Mouse (Mus musculus) embryo, embryonic 9.5 days (tissue): ENCODE data around the gene Ccdc80.
A peak's percentile ranks its signal among the peaks of the same experiment; 100 is the strongest.

Experiments used
- DNase-seq: peaks from one replicate; pipeline ENCODE4 v3.0.0-alpha.2; 2017; ENCODE audit errors: extremely low spot score

The Ccdc80 gene

DNA sequence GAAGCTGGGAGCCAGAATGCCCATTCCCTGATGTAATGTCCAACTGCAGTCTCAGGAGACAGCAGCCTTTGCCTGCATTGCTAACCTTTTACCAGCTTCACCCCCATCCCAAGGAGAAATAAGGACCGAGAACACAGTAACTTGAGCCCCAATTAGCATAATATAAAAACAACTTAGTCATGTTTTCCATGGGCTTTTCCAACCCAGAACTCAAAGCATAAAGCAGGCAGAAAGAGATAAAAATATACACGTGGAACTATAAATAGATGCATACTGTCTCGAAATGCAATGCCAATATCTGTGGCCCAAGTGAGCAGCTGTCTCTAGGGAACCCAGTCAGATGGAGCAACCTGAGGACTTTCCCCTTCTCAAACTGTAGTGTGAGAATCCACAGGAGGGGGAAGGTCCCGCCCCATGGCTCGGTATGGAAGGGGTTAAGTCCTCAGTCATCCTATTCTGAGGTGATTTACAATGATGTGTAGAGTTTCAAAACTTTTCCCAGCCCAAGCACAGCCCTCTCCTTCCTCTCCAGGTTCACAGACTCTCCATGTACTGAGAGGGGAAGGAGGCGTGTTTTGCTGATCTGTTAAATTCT lies at the start of gene Ccdc80:
TSS of gene Ccdc80 (plus strand) at position 266 of the 595 bp plus-strand sequence.
- peak; percentile 39 for DNase-seq

- no peak for DNase-seq
These were observed 48.4 kb upstream of the Ccdc80 start for GRCm38 (mm10) chr16:45044844-45045243.

GRCm38 (mm10) chr16:45057222-45057621 lies 36.0 kb upstream of the Ccdc80 start:
- DNase-seq = no peak

- DNase-seq = no peak
These were observed 35.3 kb upstream of the Ccdc80 start for GRCm38 (mm10) chr16:45057922-45058321.

GRCm38 (mm10) chr16:45061140-45061539 lies 32.1 kb upstream of the Ccdc80 start:
- DNase-seq = no peak

GRCm38 (mm10) chr16:45070383-45071083 lies 22.7 kb upstream of the Ccdc80 start:
- DNase-seq = no peak

DNA sequence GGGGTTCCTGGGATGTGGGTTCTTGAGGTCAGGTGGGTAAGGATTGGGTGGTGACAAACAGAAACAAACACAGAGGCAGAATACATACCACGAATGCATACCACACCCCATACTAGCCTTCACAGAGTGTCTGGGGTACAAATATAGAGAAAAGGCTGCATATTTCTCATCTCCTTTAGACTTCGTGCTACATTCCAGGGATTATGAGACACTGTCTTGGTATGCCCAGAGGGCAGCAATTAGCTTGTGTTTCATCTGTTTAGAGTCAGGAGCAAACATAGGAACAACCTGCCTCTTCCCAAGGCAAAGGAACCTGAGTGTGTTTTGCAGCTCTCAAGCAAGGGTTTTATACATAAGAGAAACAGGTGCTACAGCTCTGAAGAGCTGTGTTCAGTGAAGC lies 21.8 kb upstream of the Ccdc80 start:
- DNase-seq = no peak

GRCm38 (mm10) chr16:45077517-45078080 lies 15.6 kb upstream of the Ccdc80 start:
- no peak for DNase-seq

- no peak for DNase-seq
These were observed 13.9 kb upstream of the Ccdc80 start for GRCm38 (mm10) chr16:45079322-45079721.

- DNase-seq = no peak
These were observed 4.4 kb upstream of the Ccdc80 start for GRCm38 (mm10) chr16:45088842-45089241.

DNA sequence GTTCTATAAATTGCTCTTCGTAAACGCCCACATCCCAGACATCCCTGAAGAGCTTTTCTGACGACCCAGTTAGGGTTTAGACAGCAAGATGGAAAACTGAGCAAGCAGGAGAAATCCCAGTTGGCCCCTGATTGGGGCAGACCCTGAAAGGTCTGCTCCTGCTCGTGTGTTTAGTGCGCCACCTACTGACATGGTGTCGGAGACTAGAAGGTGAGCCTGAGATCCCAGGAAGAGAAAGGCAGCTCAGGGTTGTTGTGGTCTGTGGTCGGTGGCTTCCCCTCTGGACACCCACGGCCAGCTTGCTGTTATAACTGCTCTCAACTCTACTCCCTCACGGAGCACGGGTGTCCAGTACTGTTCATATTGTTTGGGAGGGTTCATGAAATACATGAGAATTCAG lies 3.2 kb upstream of the Ccdc80 start:
- DNase-seq = peak; percentile 73

DNA sequence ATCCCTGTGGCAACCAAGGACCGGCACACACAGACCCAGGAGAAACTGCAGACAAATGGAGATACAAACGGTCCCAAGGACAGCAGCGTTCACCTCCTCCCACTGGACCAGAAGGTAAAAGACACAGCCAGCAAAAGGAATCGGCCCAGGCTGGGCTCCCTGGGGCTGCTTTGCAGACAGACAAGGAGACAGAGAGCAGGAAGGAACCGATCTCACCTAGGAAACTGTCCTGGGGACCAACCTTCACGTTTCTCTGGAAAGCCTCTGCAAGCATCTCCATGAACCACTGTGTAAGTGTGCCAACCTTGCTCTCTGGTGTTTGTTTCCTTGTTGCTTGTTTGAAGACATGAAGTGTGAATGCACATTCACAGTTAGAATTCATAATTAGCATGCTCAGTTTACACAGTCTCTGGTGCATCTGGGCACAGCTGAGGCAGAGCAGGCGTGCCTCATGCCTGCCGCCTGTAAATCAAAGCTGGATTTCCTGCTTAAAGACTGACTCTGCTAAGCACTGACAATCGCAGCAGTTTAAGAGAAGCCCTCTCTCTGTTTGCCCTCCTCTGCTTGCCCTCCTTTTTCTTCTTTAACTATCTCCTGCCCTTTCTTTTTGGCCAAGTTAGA lies 1.0 kb downstream of the Ccdc80 start:
- DNase-seq = peak; percentile 46

GRCm38 (mm10) chr16:45095030-45095429 lies 1.8 kb downstream of the Ccdc80 start:
- DNase-seq = no peak

DNA sequence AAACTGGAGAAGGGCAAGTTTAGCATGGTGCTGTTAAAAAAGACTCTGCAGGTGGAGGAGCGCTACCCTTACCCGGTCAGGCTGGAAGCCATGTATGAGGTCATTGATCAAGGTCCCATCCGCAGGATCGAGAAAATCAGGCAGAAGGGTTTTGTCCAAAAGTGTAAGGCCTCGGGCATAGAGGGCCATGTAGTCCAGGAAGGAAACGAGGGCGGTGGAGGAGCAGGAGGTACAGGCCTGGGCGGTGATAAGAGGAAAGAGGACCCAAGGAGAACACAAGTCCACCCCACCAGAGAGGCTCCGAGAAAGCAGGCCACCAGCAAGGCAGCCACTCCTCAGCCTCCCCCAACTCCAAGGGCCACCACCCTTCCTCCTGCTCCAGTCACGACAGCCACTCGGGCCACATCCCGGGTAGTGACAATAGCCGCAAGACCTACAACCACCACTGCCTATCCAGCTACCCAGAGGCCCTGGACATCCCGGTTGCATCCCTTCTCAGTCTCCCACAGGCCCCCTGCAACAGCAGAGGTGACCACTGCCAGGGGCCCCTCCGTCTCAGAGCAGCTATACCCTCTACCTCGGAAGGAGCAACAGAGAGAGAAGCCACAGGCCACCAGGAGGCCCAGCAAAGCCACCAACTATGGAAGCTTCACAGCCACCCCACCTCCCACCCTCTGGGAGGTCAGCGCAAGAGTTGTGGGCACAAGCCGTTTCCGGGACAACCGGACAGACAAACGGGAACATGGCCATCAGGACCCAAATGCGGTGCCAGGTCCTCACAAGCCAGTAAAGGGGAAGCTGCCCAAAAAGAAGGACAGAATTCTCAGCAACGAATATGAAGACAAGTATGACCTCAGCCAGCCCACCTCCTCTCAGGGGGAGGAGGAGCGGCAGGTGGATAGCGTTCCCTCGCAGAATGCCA lies 2.6 kb downstream of the Ccdc80 start:
- no peak for DNase-seq

- no peak for DNase-seq
These were observed 4.3 kb downstream of the Ccdc80 start for GRCm38 (mm10) chr16:45097467-45097866.

GRCm38 (mm10) chr16:45098186-45098885 lies 5.1 kb downstream of the Ccdc80 start:
- no peak for DNase-seq

- no peak for DNase-seq
These were observed 5.6 kb downstream of the Ccdc80 start for GRCm38 (mm10) chr16:45098886-45099210.

DNA sequence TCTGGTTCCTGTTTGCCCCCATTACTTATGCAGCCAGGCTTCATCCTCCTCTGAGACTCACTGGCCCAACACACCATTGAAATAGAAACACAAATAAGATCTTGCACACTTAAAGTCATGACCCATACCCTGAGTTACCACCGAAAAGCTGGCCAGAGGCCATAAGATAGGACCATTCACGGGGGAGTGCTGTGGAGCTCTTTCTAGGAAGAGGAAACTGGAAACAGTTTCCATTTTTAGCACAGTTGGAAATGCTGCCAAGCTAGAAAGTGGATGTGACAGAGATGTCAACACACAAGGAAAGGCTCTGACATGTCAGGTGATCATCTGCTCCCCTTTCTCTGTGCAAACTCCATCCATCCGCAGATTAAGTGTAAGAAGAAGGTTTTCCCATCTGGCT lies 7.7 kb downstream of the Ccdc80 start:
- DNase-seq = no peak

- DNase-seq = no peak
These were observed 11.8 kb downstream of the Ccdc80 start for GRCm38 (mm10) chr16:45104993-45105392.

- no peak for DNase-seq
These were observed 15.1 kb downstream of the Ccdc80 start for GRCm38 (mm10) chr16:45108203-45108878.

DNA sequence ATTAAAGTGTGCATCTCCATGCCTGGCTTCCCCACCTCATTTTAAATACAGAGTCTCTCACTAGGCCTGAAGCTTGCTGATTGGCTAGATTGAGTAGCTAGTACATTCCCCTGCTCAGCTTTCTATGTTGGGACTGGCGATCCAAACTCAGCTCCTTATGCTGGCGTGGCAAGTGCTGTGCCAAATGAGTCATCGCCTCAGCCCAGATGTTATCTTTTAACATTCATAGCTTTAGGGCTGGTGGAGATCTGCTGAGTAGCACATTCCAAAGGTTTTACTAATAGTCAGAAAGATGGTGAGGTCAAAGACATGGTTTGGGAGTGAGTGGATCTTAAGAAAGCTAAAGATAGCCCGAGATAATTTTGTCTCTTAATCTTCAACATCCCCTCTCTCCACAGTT lies 17.3 kb downstream of the Ccdc80 start:
- DNase-seq = no peak
